Mouse (Mus musculus) bone marrow, adult 2 months (tissue): ENCODE measurements around the gene Oprl1. TPM values are rescaled to one million over a fixed set of nuclear protein-coding genes. Genes with fewer than 3 reads are reported as not detected.

ENCODE experiments used
- H3K27ac ChIP-seq: fragments of 200-500 bp; 2 replicates; pipeline ENCODE4 v1.5.1; 2012; ENCODE audit warnings: low read depth, mild to moderate bottlenecking, control low read depth, inconsistent platforms, low read length; ENCODE audit not compliant: control insufficient read depth, poor library complexity, insufficient read depth
- H3K4me1 ChIP-seq: fragments of 200-500 bp; 2 replicates; pipeline ENCODE4 v1.6.1; 2011; ENCODE audit warnings: low read length; ENCODE audit not compliant: control insufficient read depth, insufficient read depth
- H3K4me3 ChIP-seq: fragments of 200-500 bp; replicated peaks from 2 replicates; pipeline ENCODE3; 2011; ENCODE audit warnings: mild to moderate bottlenecking, low read depth, low read length, control low read depth; ENCODE audit not compliant: control insufficient read depth
- CTCF ChIP-seq: fragments of 200-500 bp; IDR thresholded peaks from 2 replicates; pipeline ENCODE4 v1.5.1; 2011; ENCODE audit warnings: low read length, control low read depth; ENCODE audit not compliant: control insufficient read depth, insufficient read depth
- POLR2A ChIP-seq: fragments of 200-500 bp; IDR thresholded peaks from 2 replicates; pipeline ENCODE4 v1.6.1; 2011; ENCODE audit warnings: low read depth, mild to moderate bottlenecking, control low read depth, low read length, borderline replicate concordance; ENCODE audit not compliant: control insufficient read depth
- WGBS: fragments of 180-500 bp; shearing (Covaris S2); methylation state at CpG from one replicate; pipeline ENCODE4 v1.1.7; 2018; 5-methylcytosine and 5-hydroxymethylcytosine counted together
- polyA plus RNA-seq: library from polyadenylated mRNA; stranded (reverse); fragments of >200 nt; gene quantifications from 2 replicates; pipeline ENCODE4 v1.2.4, GENCODE M21; 2011; ENCODE audit warnings: low replicate concordance; ENCODE audit not compliant: missing spikeins, insufficient read depth, insufficient read length

Gene Oprl1
- polyA plus RNA-seq, 1 experiment, result not detected

DNA sequence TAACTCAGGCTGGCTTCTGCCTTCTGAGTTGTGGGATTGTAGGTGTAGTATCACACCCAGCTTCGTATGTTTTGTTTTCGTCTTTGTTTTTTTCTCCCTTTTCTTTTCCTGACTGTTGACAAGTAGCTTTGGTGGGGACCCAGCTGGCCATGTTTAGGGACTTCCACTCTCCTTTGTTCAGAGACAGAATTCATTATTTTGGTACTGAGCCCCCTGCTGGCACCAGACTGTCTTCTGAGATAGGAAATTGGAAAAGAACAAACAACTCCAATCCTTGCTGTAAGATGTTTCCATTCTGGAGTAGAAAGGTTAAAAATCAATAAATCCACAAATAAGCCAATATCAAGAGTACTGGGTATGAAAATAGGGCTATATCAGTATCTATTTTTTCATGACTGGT lies 38.4 kb upstream of the Oprl1 start:
- Histone ChIP-seq H3K27ac (no peak overlapping the region), H3K4me3 (no peak overlapping the region), H3K4me1 (no peaks in the 10 kb centered on the region; the same call in 1 of the 2 replicates)
- 23% methylated on average over 2 of the region's 2 CpGs for WGBS
- TF ChIP-seq POLR2A (no peak), CTCF (no peak)

DNA sequence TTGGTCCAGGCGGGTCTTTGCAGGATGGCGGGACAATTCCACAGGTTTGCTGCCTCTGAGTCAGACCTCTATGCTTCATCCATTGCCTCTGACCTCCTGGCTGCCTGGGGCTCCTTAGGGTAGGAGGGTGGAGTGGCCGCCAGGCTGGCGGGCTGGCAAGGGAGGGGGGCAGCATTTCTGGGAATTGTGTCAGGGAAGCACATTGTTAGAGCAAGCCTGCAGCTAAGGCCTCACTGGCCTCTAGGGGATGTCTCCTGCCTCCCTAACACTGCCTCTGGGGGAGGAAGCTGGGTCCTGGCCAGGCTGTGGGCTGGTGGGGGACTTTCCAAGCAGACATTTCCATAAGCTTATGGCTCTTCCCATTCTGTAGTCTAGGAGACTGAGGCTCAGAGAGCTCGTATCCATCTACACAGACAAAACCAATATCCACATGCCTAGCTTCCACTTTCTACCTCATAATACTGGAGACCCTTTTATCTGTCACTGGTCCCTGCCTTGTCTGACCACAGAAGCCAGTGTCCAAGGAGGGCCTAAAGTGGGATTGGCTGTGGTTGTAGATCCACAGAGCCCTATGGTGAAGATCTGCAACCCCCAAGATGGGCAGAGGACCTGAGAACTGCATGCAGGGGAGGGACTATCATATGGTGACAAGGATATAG lies 37.6 kb upstream of the Oprl1 start:
- H3K27ac ChIP-seq, result no peak overlapping the region
- no peaks in the 10 kb centered on the region; the same call in 1 of the 2 replicates for H3K4me1 ChIP-seq

DNA sequence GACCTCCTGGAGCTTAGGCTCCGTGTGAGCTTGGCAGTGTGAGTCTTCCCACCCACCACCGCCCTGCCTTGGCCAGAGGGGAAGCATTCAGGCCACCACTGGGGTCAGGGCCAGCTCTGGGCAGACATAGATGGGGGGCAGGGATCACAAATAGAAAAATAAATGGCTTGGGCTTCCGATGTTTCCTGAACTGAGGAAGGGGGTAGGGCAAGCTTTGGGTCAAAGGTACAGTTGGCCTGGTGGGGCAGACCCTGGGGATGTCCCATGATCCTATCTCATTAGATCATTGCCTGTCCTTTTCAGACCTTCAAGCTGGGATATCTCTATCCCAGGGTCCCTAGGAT lies 37.1 kb upstream of the Oprl1 start:
- 55% methylated on average over 3 of the region's 3 CpGs for WGBS
- Histone ChIP-seq H3K27ac (no peak overlapping the region), H3K4me1 (no peaks in the 10 kb centered on the region; the same call in 1 of the 2 replicates), H3K4me3 (no peak overlapping the region)
- TF ChIP-seq POLR2A (no peak), CTCF (no peak)

More for the DNA sequence above, 37.6 kb upstream of the Oprl1 start:
- H3K4me3 ChIP-seq, result no peak overlapping the region
- 78% methylated on average over 5 of the region's 5 CpGs for WGBS
- no peak for TF ChIP-seq POLR2A
- no peak for TF ChIP-seq CTCF

DNA sequence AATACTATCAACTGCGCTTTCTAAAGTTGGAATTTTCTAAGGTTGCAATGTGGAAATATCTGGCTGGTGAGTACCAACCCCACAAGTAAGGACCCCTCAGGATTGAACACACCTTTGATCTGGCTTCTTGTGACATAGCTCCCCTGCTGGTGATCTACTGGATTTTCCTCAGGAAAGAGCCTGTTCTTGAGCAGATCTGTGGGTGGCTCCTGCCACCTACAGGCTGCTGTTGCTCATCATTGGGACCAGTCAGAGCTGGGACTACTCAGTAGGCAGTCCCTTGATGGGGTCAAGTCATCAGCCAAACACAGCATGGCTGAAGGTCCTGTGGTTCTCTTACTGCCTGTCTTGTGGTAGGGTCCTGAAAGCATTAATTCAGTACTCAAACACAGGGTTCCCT lies 36.0 kb upstream of the Oprl1 start:
- Histone ChIP-seq H3K4me3 (no peak overlapping the region), H3K27ac (no peak overlapping the region), H3K4me1 (no peaks in the 10 kb centered on the region; the same call in 1 of the 2 replicates)
- WGBS, result 45% methylated on average over 1 of the region's 1 CpGs
- peak; percentile 91 for TF ChIP-seq CTCF
- no peak for TF ChIP-seq POLR2A

DNA sequence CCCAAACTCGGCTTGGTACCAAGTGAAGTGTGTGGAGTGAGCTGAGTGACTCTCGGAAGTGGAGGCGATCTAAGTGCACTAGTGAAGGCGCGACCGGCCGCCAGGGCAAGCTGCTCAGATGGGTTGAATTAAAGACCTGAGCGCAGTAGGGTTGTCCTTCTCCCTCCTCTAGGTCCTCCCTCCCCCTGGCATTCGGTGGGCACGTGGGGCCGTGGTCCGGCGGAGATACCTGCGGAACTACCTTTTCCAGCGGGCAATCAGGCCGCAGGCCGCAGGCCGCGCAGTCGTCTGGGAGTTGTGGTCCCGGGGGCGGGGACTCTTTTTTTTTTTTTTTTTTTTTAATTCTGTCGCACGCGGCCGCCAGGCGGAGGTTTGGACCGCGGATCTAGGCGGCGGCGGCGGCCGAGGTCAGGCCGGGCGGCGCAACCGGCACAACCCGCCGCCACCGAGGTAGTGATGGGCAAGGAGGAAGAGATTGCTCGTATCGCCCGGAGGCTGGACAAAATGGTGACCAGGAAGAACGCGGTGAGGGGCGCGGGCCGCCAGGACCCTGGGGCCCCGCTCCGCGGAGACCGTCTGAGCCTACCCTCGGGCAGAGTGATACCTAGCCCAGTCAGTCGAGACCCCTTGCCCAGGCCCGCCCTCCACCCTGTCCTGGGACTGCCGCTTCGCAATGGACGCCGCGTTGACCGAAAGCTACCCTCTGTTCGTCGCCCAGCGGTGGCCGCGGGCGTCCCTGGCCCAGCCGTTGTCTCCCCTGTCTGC lies 34.7 kb upstream of the Oprl1 start, which contains the start of gene Tcea2:
Tcea2 (plus strand) TSS at position 360 of the 765 bp plus-strand sequence.
- under 1% methylated on average over 69 of the region's 69 CpGs for WGBS
- TF ChIP-seq CTCF (peak; percentile 0; the same call in 1 of the 2 replicates), POLR2A (peak; percentile 39; the same call in 1 of the 2 replicates)
- H3K4me3 ChIP-seq, result peak within 1 kb of the TSS; percentile 97
- H3K27ac ChIP-seq, result peak within 1 kb of the TSS; percentile 64
- H3K4me1 ChIP-seq, result no peaks in the 10 kb centered on the region; the same call in 1 of the 2 replicates

DNA sequence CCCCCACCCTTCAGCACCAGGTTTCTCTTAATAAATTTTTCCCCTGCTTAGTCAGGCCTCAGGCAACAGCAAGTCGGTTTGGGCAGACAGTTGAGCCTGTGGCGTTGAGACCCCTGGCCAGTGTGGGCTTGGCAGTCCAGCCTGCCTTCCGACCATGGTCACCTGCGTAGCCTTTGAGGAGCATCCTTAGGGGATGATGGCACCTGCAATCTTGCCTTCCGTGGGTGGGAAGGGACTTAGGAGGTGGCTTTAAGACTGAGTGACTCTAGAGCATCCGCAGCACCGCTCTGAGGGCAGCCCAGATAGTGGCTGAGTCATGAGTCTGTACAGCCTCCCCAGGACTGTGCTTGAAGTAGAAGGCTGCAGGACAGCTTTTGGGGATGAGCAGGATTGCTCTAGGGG lies 34.1 kb upstream of the Oprl1 start:
- H3K4me3 ChIP-seq, result peak overlapping the region; percentile 76
- TF ChIP-seq CTCF (no peak), POLR2A (no peak)
- H3K4me1 ChIP-seq, result no peaks in the 10 kb centered on the region; the same call in 1 of the 2 replicates
- H3K27ac ChIP-seq, result peak overlapping the region; percentile 64
- 7% methylated on average over 7 of the region's 7 CpGs for WGBS

DNA sequence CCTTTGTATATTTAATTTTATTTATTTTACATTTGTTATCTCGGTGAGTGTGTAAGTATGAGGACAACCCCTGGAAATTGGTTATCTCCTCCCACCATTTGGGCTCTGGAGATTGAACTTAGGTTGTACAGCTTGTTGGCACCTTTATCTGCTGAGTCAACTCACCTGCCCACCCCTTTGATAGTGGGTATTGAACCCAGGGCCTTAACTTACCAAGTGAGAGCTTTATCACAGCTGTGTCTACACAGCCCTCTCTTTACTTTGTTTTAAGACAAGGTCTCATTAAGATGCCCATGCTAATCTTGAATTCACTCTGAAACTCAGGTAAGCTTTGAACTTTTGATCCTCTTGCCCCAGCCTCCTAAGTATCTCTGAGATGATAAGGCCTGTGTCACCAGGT lies 32.8 kb upstream of the Oprl1 start:
- 48% methylated on average over 1 of the region's 1 CpGs for WGBS

DNA sequence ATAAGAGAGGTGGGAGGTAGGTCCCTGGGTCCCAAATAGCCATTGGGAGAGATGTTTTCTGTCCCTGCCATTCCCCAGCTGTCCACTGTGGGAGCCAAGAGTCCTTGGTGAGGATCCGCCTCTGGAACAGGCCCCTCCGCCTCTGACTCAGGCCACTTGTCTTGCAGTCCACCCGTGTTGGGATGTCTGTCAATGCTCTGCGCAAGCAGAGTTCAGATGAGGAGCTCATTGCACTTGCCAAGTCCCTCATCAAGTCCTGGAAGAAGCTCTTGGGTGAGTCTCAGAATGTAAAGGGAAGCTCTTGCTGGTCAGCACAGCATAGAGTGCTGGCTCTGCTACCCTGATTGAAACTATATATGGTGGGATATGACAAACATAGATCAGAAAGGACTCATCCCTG lies 31.4 kb upstream of the Oprl1 start:
- H3K4me1 ChIP-seq, result no peaks in the 10 kb centered on the region; the same call in 1 of the 2 replicates
- no peak overlapping the region for H3K4me3 ChIP-seq
- TF ChIP-seq CTCF (no peak), POLR2A (no peak)
- WGBS, result 76% methylated on average over 4 of the region's 4 CpGs
- no peak overlapping the region; the same call in 1 of the 2 replicates for H3K27ac ChIP-seq

More for the DNA sequence above, 32.8 kb upstream of the Oprl1 start:
- TF ChIP-seq POLR2A (no peak), CTCF (no peak)
- H3K4me3 ChIP-seq, result no peak overlapping the region
- H3K27ac ChIP-seq, result no peak overlapping the region
- H3K4me1 ChIP-seq, result no peaks in the 10 kb centered on the region; the same call in 1 of the 2 replicates
